12 mouse cellular contexts compared by ENCODE assay signal in the genomic region with DNA sequence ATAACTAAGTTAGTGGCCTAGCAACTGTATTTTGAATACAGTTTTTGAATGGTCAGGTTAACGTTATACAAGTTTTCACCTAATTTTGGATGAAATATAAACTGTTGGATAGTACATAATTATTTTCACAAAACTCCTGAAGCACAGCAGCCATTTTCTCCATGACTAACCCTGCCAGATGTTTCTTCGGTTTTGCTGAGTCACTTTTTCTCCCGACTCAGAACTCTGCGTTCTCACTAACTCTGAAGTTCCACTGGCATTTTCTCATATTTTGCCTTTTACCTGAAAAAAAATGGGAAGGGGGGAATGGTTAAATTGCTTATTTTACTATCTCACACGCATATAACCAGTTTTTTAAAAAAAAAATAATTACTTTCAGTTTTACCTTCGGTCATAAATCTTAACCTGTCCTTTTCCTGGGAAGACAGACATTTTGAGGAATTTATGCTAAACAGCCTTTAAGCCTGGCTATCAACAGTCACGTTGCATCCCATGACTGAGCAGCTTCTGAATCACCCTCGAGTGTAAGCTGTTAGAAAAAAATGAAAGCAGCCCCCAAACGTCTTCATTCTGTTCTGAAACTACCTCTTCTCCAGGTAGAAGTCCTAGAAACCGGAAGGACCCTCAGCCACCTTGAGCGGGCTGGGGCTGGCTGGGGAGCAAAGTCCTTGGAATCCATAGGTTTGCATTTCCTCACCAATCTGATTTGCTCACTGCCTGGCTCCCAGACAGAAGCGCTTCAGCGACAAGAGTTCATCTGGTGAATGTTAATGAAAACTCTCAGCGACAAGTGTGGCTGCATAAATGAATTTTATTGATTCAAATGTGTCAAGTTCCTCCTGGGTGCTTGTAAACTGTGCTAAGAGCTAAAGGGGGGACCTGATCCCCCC. TPM values are rescaled to one million over a fixed set of nuclear protein-coding genes. Genes with fewer than 3 reads are reported as not detected.
DNase-seq lines count a peak whose midpoint lies in the region; ATAC-seq and TF ChIP-seq lines count a peak whose summit lies in the region.
"Had no signal": no experiment of that assay in that cellular context is flagged by ENCODE, and none has a peak within 500 bp of the region (broad histone marks: within the 10 kb centered on the region; RNA-seq: fewer than 3 reads in every experiment).

No protein-coding gene starts in this region.

- TF ChIP-seq RAD21 in MEL (IDR thresholded peaks at IDR 0.05; ENCODE audit: low read depth, low read length), result no peak

- no peak for DNase-seq in hindbrain, embryonic 10.5 days (ENCODE audit: low spot score)
- DNase-seq in 3134 (ENCODE audit: extremely low read depth, insufficient read length, low spot score), result peak; percentile 40
- no peak for DNase-seq in MEL (ENCODE audit: low read depth, low spot score)
- DNase-seq in layer of hippocampus, postnatal 10 days (ENCODE audit: low spot score in 2 of 2), result no peak
- DNase-seq in right cerebral cortex, postnatal 36 days (ENCODE audit: low spot score in 2 of 2), result no peak
- DNase-seq in frontal cortex, adult 2 months (ENCODE audit: extremely low spot score in 1 of 2, low spot score in 1 of 2), result no peak
- DNase-seq: cerebellum, postnatal 14 days had no signal

- no peaks in the 10 kb centered on the region for H3K36me3 ChIP-seq in hindbrain, embryonic 13.5 days
- H3K36me3 ChIP-seq in hindbrain, embryonic 10.5 days, result no peaks in the 10 kb centered on the region
- H3K36me3 ChIP-seq in MEL (ENCODE audit: control insufficient read depth in 1 of 2, insufficient read depth in 2 of 2, low read length in 2 of 2), result no peaks in the 10 kb centered on the region
- H3K36me3 ChIP-seq in liver, embryonic 15.5 days (replicated peaks), result no peaks in the 10 kb centered on the region

- no peak for TF ChIP-seq POLR2A in MEL (IDR thresholded peaks at IDR 0.05; ENCODE audit: control insufficient read depth in 1 of 2, insufficient read depth in 1 of 2, low read depth in 1 of 2, low read length in 2 of 2, poor library complexity in 1 of 2)

- peaks cover 33% of the 10 kb centered on the region for H3K4me1 ChIP-seq in hindbrain, embryonic 13.5 days (replicated peaks)
- peaks cover 38% of the 10 kb centered on the region for H3K4me1 ChIP-seq in hindbrain, embryonic 10.5 days (replicated peaks)
- H3K4me1 ChIP-seq in MEL (ENCODE audit: control insufficient read depth in 1 of 2, insufficient read depth in 2 of 2, low read length in 2 of 2), result no peaks in the 10 kb centered on the region
- peaks cover 18% of the 10 kb centered on the region; the same call in 1 of the 2 replicates for H3K4me1 ChIP-seq in liver, embryonic 15.5 days (replicated peaks)

- 46% methylated on average over 14 of the region's 14 CpGs for WGBS in hindbrain, embryonic 13.5 days
- 58% methylated on average over 14 of the region's 14 CpGs for WGBS in hindbrain, embryonic 10.5 days
- WGBS in liver, embryonic 15.5 days (ENCODE audit: insufficient replicate concordance), result 25% methylated on average over 14 of the region's 14 CpGs

- 0 out of 2 replicates have a peak overlapping the region, but pooled peaks have one; percentile 8 for H3K4me2 ChIP-seq in hindbrain, embryonic 13.5 days
- peak overlapping the region; percentile 26; the same call in 1 of the 2 replicates for H3K4me2 ChIP-seq in liver, embryonic 15.5 days

- no peaks in the 10 kb centered on the region for H3K9me3 ChIP-seq in hindbrain, embryonic 13.5 days
- no peaks in the 10 kb centered on the region for H3K9me3 ChIP-seq in hindbrain, embryonic 10.5 days
- no peaks in the 10 kb centered on the region for H3K9me3 ChIP-seq in MEL (replicated peaks; ENCODE audit: insufficient read depth, low read length)
- H3K9me3 ChIP-seq in liver, embryonic 15.5 days (replicated peaks), result no peaks in the 10 kb centered on the region

- TF ChIP-seq CTCF in MEL (IDR thresholded peaks at IDR 0.05 in 2 of 3, conservative IDR thresholded peaks at IDR 0.05 in 1 of 3; ENCODE audit: control insufficient read depth in 1 of 3, insufficient read depth in 1 of 3, low read depth in 2 of 3, low read length in 3 of 3, poor library complexity in 1 of 3, severe bottlenecking in 1 of 3), result no peak

- H3K27ac ChIP-seq in hindbrain, embryonic 13.5 days, result no peak overlapping the region; the same call in 1 of the 2 replicates
- H3K27ac ChIP-seq in hindbrain, embryonic 10.5 days, result no peak overlapping the region
- no peak overlapping the region for H3K27ac ChIP-seq in MEL (ENCODE audit: control insufficient read depth, low read depth, low read length)
- no peak overlapping the region for H3K27ac ChIP-seq in liver, embryonic 15.5 days (replicated peaks)

- TF ChIP-seq EP300 in MEL (IDR thresholded peaks at IDR 0.05; ENCODE audit: low read depth in 1 of 2, low read length in 2 of 2), result no peak

- no peak overlapping the region for H3K9ac ChIP-seq in hindbrain, embryonic 13.5 days
- H3K9ac ChIP-seq in MEL (ENCODE audit: control insufficient read depth, low read depth, low read length, poor library complexity, severe bottlenecking), result peak overlapping the region; percentile 14; the same call in 1 of the 2 replicates
- H3K9ac ChIP-seq in liver, embryonic 15.5 days, result no peak overlapping the region

- H3K4me3 ChIP-seq in hindbrain, embryonic 13.5 days, result no peak overlapping the region
- H3K4me3 ChIP-seq in hindbrain, embryonic 10.5 days, result no peak overlapping the region
- H3K4me3 ChIP-seq in MEL (ENCODE audit: control insufficient read depth in 1 of 2, insufficient read depth in 1 of 2, low read depth in 2 of 2, low read length in 2 of 2), result peak overlapping the region; percentile 47 to 51; a peak in 3 of 4 replicates
- no peak overlapping the region for H3K4me3 ChIP-seq in liver, embryonic 15.5 days (replicated peaks)

- no peaks in the 10 kb centered on the region for H3K79me2 ChIP-seq in MEL (ENCODE audit: control insufficient read depth, insufficient read depth, low read length, poor library complexity)

- H3K27me3 ChIP-seq in hindbrain, embryonic 13.5 days, result peaks cover 13% of the 10 kb centered on the region
- H3K27me3 ChIP-seq in hindbrain, embryonic 10.5 days (ENCODE audit: insufficient read depth, poor library complexity, severe bottlenecking), result peaks cover 64% of the 10 kb centered on the region
- no peaks in the 10 kb centered on the region; a peak in 1 of 4 replicates for H3K27me3 ChIP-seq in MEL (ENCODE audit: control insufficient read depth in 1 of 2, insufficient read depth in 2 of 2, low read length in 2 of 2)
- peaks cover 48% of the 10 kb centered on the region for H3K27me3 ChIP-seq in liver, embryonic 15.5 days

- no peak for ATAC-seq in hindbrain, embryonic 13.5 days (ENCODE audit: low FRiP score)
- no peak for ATAC-seq in liver, embryonic 15.5 days (ENCODE audit: insufficient read depth)

TF ChIP-seq in MEL, 35 proteins besides CTCF, POLR2A, EP300 and RAD21:
- TF ChIP-seq USF1 (IDR thresholded peaks at IDR 0.05; ENCODE audit: low read depth, low read length), result no peak
- TF ChIP-seq NRF1 (IDR thresholded peaks at IDR 0.05; ENCODE audit: insufficient read depth, low read depth, low read length, poor library complexity, severe bottlenecking), result no peak
- TF ChIP-seq KAT2A (conservative IDR thresholded peaks at IDR 0.05; ENCODE audit: low read depth, low read length), result no peak
- TF ChIP-seq HCFC1 (IDR thresholded peaks at IDR 0.05; ENCODE audit: low read depth, low read length), result no peak
- no peak for TF ChIP-seq UBTF (IDR thresholded peaks at IDR 0.05; ENCODE audit: borderline replicate concordance, insufficient read depth, low read depth, low read length)
- no peak for TF ChIP-seq ELF1 (IDR thresholded peaks at IDR 0.05; ENCODE audit: low read depth, low read length)
- TF ChIP-seq NELFE (IDR thresholded peaks at IDR 0.05; ENCODE audit: low read depth, low read length), result no peak
- TF ChIP-seq JUND (IDR thresholded peaks at IDR 0.05; ENCODE audit: low read depth, low read length), result no peak
- TF ChIP-seq MYB (IDR thresholded peaks at IDR 0.05; ENCODE audit: low read depth, low read length), result no peak
- TF ChIP-seq CHD2 (IDR thresholded peaks at IDR 0.05; ENCODE audit: low read length), result no peak
- TF ChIP-seq ZKSCAN1 (IDR thresholded peaks at IDR 0.05; ENCODE audit: low read depth, low read length), result no peak
- no peak for TF ChIP-seq TBP (IDR thresholded peaks at IDR 0.05; ENCODE audit: low read depth, low read length)
- no peak for TF ChIP-seq TCF12 (IDR thresholded peaks at IDR 0.05; ENCODE audit: low read depth, low read length)
- no peak for TF ChIP-seq ZNF384 (IDR thresholded peaks at IDR 0.05; ENCODE audit: low read depth, low read length)
- TF ChIP-seq SMC3 (IDR thresholded peaks at IDR 0.05; ENCODE audit: low read depth, low read length), result no peak
- no peak for TF ChIP-seq GABPA (IDR thresholded peaks at IDR 0.05; ENCODE audit: low read depth, low read length)
- no peak for TF ChIP-seq SIN3A (IDR thresholded peaks at IDR 0.05; ENCODE audit: low read length)

RNA-seq across cellular contexts. Expression of a gene that starts 2.3 kb away (rescaled TPM):
- 5.6 and 5.8 TPM in 2 replicates for polyA plus RNA-seq in hindbrain, embryonic 13.5 days (2015; fragmentation: Nextera tagmentation; extraction: Ambion mirVana)
- polyA plus RNA-seq in hindbrain, embryonic 10.5 days (2016; fragmentation: Nextera tagmentation; extraction: Ambion mirVana), result 8.8 and 14.1 TPM in 2 replicates
- not detected in 2 replicates for total RNA-seq in MEL (2012; rRNA removed)
- polyA plus RNA-seq in MEL (2012; ENCODE audit: insufficient read depth in 1 of 2, insufficient read length in 2 of 2, low read depth in 1 of 2, low replicate concordance in 2 of 2, missing spikeins in 1 of 2), result not detected
- 0.48 and 0.61 TPM in 2 replicates for polyA plus RNA-seq in liver, embryonic 15.5 days (2015; fragmentation: Nextera tagmentation; extraction: Ambion mirVana)
- total RNA-seq in layer of hippocampus, postnatal 10 days (2021), result 10 to 100 TPM; 38.7 to 39.1 TPM
- polyA plus RNA-seq in frontal cortex, adult 2 months (2012; rRNA removed), result 62.8 and 76.8 TPM in 2 replicates
- total RNA-seq: monocyte, adult 5-6 weeks had no signal

RNA-seq across cellular contexts. Expression of a gene that starts 50.5 kb away (rescaled TPM):
- polyA plus RNA-seq in hindbrain, embryonic 13.5 days (2015; fragmentation: Nextera tagmentation; extraction: Ambion mirVana), result not detected in 2 replicates
- polyA plus RNA-seq in hindbrain, embryonic 10.5 days (2016; fragmentation: Nextera tagmentation; extraction: Ambion mirVana), result not detected in 2 replicates
- total RNA-seq in MEL (2012; rRNA removed), result not detected in 2 replicates
- polyA plus RNA-seq in MEL (2012; ENCODE audit: insufficient read depth in 1 of 2, insufficient read length in 2 of 2, low read depth in 1 of 2, low replicate concordance in 2 of 2, missing spikeins in 1 of 2), result not detected
- polyA plus RNA-seq in liver, embryonic 15.5 days (2015; fragmentation: Nextera tagmentation; extraction: Ambion mirVana), result not detected in 2 replicates
- total RNA-seq in layer of hippocampus, postnatal 10 days (2021), result not detected
- polyA plus RNA-seq in frontal cortex, adult 2 months (2012; rRNA removed), result not detected in 2 replicates
- total RNA-seq: gastrocnemius, postnatal 4 days; layer of hippocampus, postnatal 14 days; monocyte, adult 5-6 weeks had no signal

Comparison
In these comparisons a context has a peak if more than half of its experiments do, and no peak if none do; other contexts are left out.
1. H3K4me3 ChIP-seq: peak in MEL (2 of 2); none in hindbrain, embryonic 13.5 days (single experiment), hindbrain, embryonic 10.5 days (single experiment) and liver, embryonic 15.5 days (single experiment).